ENCODE assay signal across 21 mouse cellular contexts in genomic region chr6:117151484-117152149, GRCm38 (mm10). TPM values are rescaled to one million over a fixed set of nuclear protein-coding genes. Genes with fewer than 3 reads are reported as not detected.
DNase-seq lines count a peak whose midpoint lies in the region; ATAC-seq lines count a peak whose summit lies in the region.
"Had no signal": no experiment of that assay in that cellular context is flagged by ENCODE, and none has a peak within 500 bp of the region (broad histone marks: within the 10 kb centered on the region; RNA-seq: fewer than 3 reads in every experiment).

No protein-coding gene starts in this region.

- H3K27ac ChIP-seq in liver, embryonic 11.5 days (ENCODE audit: low read depth, low read length), result no peak overlapping the region
- H3K27ac ChIP-seq: heart, adult 2 months; liver, embryonic 13.5 days; neural tube, embryonic 13.5 days had no signal

- H3K4me3 ChIP-seq in liver, embryonic 11.5 days (ENCODE audit: low read depth, low read length), result no peak overlapping the region
- H3K4me3 ChIP-seq: heart, adult 2 months; liver, embryonic 13.5 days; neural tube, embryonic 13.5 days had no signal

- H3K36me3 ChIP-seq in liver, embryonic 11.5 days (ENCODE audit: control insufficient read depth, insufficient read depth, low read length), result no peaks in the 10 kb centered on the region
- H3K36me3 ChIP-seq: liver, embryonic 13.5 days; neural tube, embryonic 13.5 days had no signal

- H3K4me1 ChIP-seq in liver, embryonic 11.5 days (replicated peaks; ENCODE audit: control insufficient read depth, insufficient read depth, low read length), result no peaks in the 10 kb centered on the region
- H3K4me1 ChIP-seq: liver, embryonic 13.5 days had no signal

- DNase-seq in heart, adult 11 months, result peak; percentile 79
- no peak for DNase-seq in heart, postnatal 4 days
- DNase-seq in embryo, embryonic 11 days, result peak; percentile 76
- DNase-seq in hindlimb bud, embryonic 11.5 days (ENCODE audit: extremely low spot score, low read depth, low spot score), result peak; percentile 82
- DNase-seq in neural tube, embryonic 10.5 days (ENCODE audit: extremely low spot score, low spot score), result peak; percentile 34
- DNase-seq in layer of hippocampus, adult 18-20 months (ENCODE audit: low spot score in 2 of 2), result no peak
- no peak for DNase-seq in liver, embryonic 11.5 days (ENCODE audit: low spot score)
- DNase-seq in heart, postnatal 36 days, result no peak
- DNase-seq: adrenal gland, postnatal 36 days; cerebellum, adult 2 months; gastrocnemius, postnatal 10 days; heart, adult 2 months; kidney, adult 2 months; kidney, postnatal 25 days; layer of hippocampus, adult 9-11 months; liver, embryonic 13.5 days; retina, postnatal 1 day; thymus, adult 18-20 months had no signal

- H3K27me3 ChIP-seq in liver, embryonic 11.5 days (replicated peaks; ENCODE audit: control insufficient read depth, insufficient read depth, low read length), result no peaks in the 10 kb centered on the region
- H3K27me3 ChIP-seq: liver, embryonic 13.5 days had no signal

- 26% methylated on average over 18 of the region's 18 CpGs for WGBS in liver, embryonic 11.5 days

- intact Hi-C loops in heart, postnatal 36 days (cut with DNase I), result no loop called here

- no peak overlapping the region for H3K9ac ChIP-seq in liver, embryonic 11.5 days (ENCODE audit: low read depth, low read length)
- H3K9ac ChIP-seq: liver, embryonic 13.5 days; neural tube, embryonic 13.5 days had no signal

- ATAC-seq in liver, embryonic 11.5 days (replicated peaks; ENCODE audit: low FRiP score), result no peak
- ATAC-seq: activated CD4-positive, CD25-positive, alpha-beta regulatory T cell, adult 4 months; forebrain, embryonic 16.5 days had no signal

- H3K9me3 ChIP-seq in liver, embryonic 11.5 days (ENCODE audit: control insufficient read depth, low read length), result no peaks in the 10 kb centered on the region
- H3K9me3 ChIP-seq: liver, embryonic 13.5 days; neural tube, embryonic 13.5 days had no signal

- no peak overlapping the region for H3K4me2 ChIP-seq in liver, embryonic 11.5 days
- H3K4me2 ChIP-seq: liver, embryonic 13.5 days; neural tube, embryonic 13.5 days had no signal

RNA-seq across cellular contexts. Expression of gene Cxcl12, which starts 16.7 kb away (rescaled TPM):
- 10 to 100 TPM; 76.3 to 93.2 TPM for total RNA-seq in heart, postnatal 4 days (2021)
- 10 to 100 TPM; 45.3 to 46.3 TPM for total RNA-seq in layer of hippocampus, adult 18-20 months (2021)
- 66.6 and 69.8 TPM in 2 replicates for polyA plus RNA-seq in liver, embryonic 11.5 days (2014; fragmentation: Nextera tagmentation; extraction: Ambion mirVana)
- 100 to 1,000 TPM in 1 of 2 experiments, 10 to 100 TPM in 1; 99.5 to 115 TPM for total RNA-seq in heart, postnatal 36 days (2021)
- polyA plus RNA-seq: activated CD4-positive, CD25-positive, alpha-beta regulatory T cell, adult 4 months had no signal

Comparison
In these comparisons a context has a peak if more than half of its experiments do, and no peak if none do; other contexts are left out.
1. DNase-seq: peak in heart, adult 11 months (single experiment), embryo, embryonic 11 days (single experiment), hindlimb bud, embryonic 11.5 days (single experiment) and neural tube, embryonic 10.5 days (single experiment); none in heart, postnatal 4 days (single experiment), layer of hippocampus, adult 18-20 months (0 of 2), liver, embryonic 11.5 days (single experiment) and heart, postnatal 36 days (0 of 2).